Mouse (Mus musculus) midbrain, embryonic 11.5 days (tissue): ENCODE data around the gene Nktr. TPM values are rescaled to one million over a fixed set of nuclear protein-coding genes. Genes with fewer than 3 reads are reported as not detected.

Experiments
- ATAC-seq: fragments of 200-750 bp; cut with Nextera tagmentation; 2 replicates; pipeline ENCODE4 v1.8.0; 2017; ENCODE audit warnings: moderate TSS enrichment, moderate library complexity; ENCODE audit not compliant: low FRiP score
- DNase-seq: peaks from one replicate; pipeline ENCODE4 v3.0.0; 2015; ENCODE audit warnings: low spot score; ENCODE audit errors: missing footprints
- H3K27ac ChIP-seq: fragments of 300-500 bp; sonication (generic); 2 replicates; pipeline ENCODE4 v1.5.1; 2014; ENCODE audit warnings: low read depth, low read length
- H3K27me3 ChIP-seq: fragments of 300-500 bp; sonication (generic); 2 replicates; pipeline ENCODE4 v1.6.1; 2014; ENCODE audit warnings: mild to moderate bottlenecking, low read length, moderate library complexity, mixed read lengths; ENCODE audit not compliant: control insufficient read depth, insufficient read depth
- H3K36me3 ChIP-seq: fragments of 300-500 bp; sonication (generic); 2 replicates; pipeline ENCODE4 v1.6.1; 2014; ENCODE audit warnings: mild to moderate bottlenecking, low read length, moderate library complexity, mixed read lengths; ENCODE audit not compliant: control insufficient read depth, insufficient read depth
- H3K4me1 ChIP-seq: fragments of 300-500 bp; sonication (generic); 2 replicates; pipeline ENCODE4 v1.6.1; 2014; ENCODE audit warnings: low read length; ENCODE audit not compliant: control insufficient read depth, insufficient read depth
- H3K4me2 ChIP-seq: fragments of 300-500 bp; sonication (generic); 2 replicates; pipeline ENCODE4 v1.6.1; 2014; ENCODE audit warnings: mild to moderate bottlenecking, moderate library complexity
- H3K4me3 ChIP-seq: fragments of 300-500 bp; sonication (generic); 2 replicates; pipeline ENCODE4 v1.5.1; 2014; ENCODE audit warnings: low read depth, low read length
- H3K9ac ChIP-seq: fragments of 300-500 bp; sonication (generic); 2 replicates; pipeline ENCODE4 v1.6.1; 2014; ENCODE audit warnings: low read length
- H3K9me3 ChIP-seq: fragments of 300-500 bp; sonication (generic); 2 replicates; pipeline ENCODE4 v1.6.1; 2016; ENCODE audit warnings: low read length; ENCODE audit not compliant: control insufficient read depth
- WGBS: fragments of 180-500 bp; shearing (Covaris S2); extraction: QIAGEN DNeasy Blood & Tissue Kit; methylation state at CpG from one replicate; pipeline ENCODE4 v1.1.7; 2014; 5-methylcytosine and 5-hydroxymethylcytosine counted together
- polyA plus RNA-seq: library from polyadenylated mRNA; unstranded; fragments of >200 nt; fragmentation: Nextera tagmentation; extraction: Ambion mirVana; gene quantifications from 2 replicates; pipeline ENCODE4 v1.2.1, GENCODE M21; 2014

The Nktr gene
- polyA plus RNA-seq, 1 experiment from 2014 or later = 61.6 TPM

DNA sequence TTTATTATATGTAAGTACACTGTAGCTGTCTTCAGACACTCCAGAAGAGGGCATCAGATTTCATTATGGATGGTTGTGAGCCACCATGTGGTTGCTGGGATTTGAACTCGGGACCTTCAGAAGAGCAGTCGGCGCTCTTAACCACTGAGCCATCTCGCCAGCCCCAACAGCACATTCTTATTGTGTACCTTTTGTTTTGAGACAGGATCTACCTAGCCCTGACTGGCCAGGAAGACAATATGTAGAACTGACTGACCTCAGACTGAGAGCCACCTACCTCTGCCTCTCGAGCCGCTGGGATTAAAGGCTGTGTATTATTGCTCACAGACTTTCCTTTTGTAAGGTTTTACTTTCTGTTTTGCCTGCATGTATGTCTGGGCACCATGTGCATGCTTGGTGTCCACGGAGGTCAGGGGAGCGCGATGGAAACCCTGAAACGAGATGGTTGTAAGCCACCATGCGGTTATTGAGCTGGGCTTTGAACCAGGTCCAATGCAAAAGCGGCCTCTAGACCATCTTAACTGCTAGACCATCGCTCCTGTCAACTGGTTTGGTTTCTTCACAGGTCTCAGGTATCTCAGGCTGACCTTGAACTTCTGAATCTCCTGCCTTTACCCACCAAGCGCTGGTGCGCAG, 781 bp upstream of the Nktr start:
- Histone ChIP-seq H3K4me1 (peaks cover 7% of the 10 kb centered on the region), H3K4me3 (peak overlapping the region; percentile 95), H3K9ac (peak overlapping the region; percentile 78), H3K27ac (peak overlapping the region; percentile 88), H3K36me3 (no peaks in the 10 kb centered on the region), H3K4me2 (peak overlapping the region; percentile 65), H3K9me3 (no peaks in the 10 kb centered on the region), H3K27me3 (no peaks in the 10 kb centered on the region)
- DNase-seq (no peak), ATAC-seq (peak; percentile 5)
- WGBS = 67% methylated on average over 15 of the region's 15 CpGs

- Histone ChIP-seq H3K27ac (peak overlapping the region; percentile 89), H3K9ac (peak overlapping the region; percentile 92), H3K4me3 (peak overlapping the region; percentile 95), H3K9me3 (no peaks in the 10 kb centered on the region), H3K4me2 (peak overlapping the region; percentile 95), H3K27me3 (no peaks in the 10 kb centered on the region), H3K36me3 (no peaks in the 10 kb centered on the region), H3K4me1 (peaks cover 7% of the 10 kb centered on the region)
- DNase-seq (peak; percentile 95), ATAC-seq (peak; percentile 83)
- under 1% methylated on average over 67 of the region's 87 CpGs for WGBS
Observed at GRCm38 (mm10) chr9:121719347-121720331, 670 bp downstream of the Nktr start.

- H3K36me3 ChIP-seq = peaks cover 8% of the 10 kb centered on the region; the same call in 1 of the 2 replicates
- WGBS = 90% methylated on average over 6 of the region's 6 CpGs
- ATAC-seq = no peak
Observed at GRCm38 (mm10) chr9:121740490-121740889, 21.5 kb downstream of the Nktr start.

DNA sequence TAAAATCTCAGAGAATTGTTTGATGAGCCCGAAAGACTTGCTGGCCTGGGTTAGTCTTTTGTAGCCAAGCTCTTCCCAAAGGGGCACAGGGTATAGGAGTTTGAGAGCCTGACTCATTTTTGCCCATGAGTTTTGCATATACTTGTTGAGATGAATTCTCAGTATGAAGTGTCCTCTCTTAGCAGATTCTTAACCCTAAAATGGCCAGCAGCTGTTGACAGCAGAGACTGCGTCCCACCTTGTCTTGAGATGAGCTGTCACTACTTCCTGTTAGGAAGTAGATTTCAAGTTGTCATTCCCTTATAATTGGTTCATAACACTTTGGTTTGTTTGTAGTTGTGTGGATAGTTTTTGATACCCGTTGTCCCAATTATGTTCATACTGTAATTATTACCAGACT, 22.2 kb downstream of the Nktr start:
- H3K4me2 ChIP-seq = no peak overlapping the region
- H3K36me3 ChIP-seq = peaks cover 8% of the 10 kb centered on the region; the same call in 1 of the 2 replicates
- H3K27me3 ChIP-seq = no peaks in the 10 kb centered on the region
- WGBS = 92% methylated on average over 3 of the region's 3 CpGs
- H3K4me3 ChIP-seq = no peak overlapping the region
- no peaks in the 10 kb centered on the region for H3K9me3 ChIP-seq
- H3K4me1 ChIP-seq = no peaks in the 10 kb centered on the region
- no peak overlapping the region for H3K9ac ChIP-seq
- DNase-seq (no peak), ATAC-seq (no peak)
- H3K27ac ChIP-seq = no peak overlapping the region

More at GRCm38 (mm10) chr9:121740490-121740889, 21.5 kb downstream of the Nktr start:
- H3K27me3 ChIP-seq = no peaks in the 10 kb centered on the region
- no peak overlapping the region for H3K4me3 ChIP-seq
- no peak overlapping the region for H3K27ac ChIP-seq
- no peak for DNase-seq
- no peaks in the 10 kb centered on the region for H3K9me3 ChIP-seq
- H3K4me2 ChIP-seq = no peak overlapping the region
- no peaks in the 10 kb centered on the region for H3K4me1 ChIP-seq
- H3K9ac ChIP-seq = no peak overlapping the region

- Histone ChIP-seq H3K36me3 (peaks cover 28% of the 10 kb centered on the region), H3K4me3 (no peak overlapping the region)
Observed at GRCm38 (mm10) chr9:121744051-121744450, 25.1 kb downstream of the Nktr start.

DNA sequence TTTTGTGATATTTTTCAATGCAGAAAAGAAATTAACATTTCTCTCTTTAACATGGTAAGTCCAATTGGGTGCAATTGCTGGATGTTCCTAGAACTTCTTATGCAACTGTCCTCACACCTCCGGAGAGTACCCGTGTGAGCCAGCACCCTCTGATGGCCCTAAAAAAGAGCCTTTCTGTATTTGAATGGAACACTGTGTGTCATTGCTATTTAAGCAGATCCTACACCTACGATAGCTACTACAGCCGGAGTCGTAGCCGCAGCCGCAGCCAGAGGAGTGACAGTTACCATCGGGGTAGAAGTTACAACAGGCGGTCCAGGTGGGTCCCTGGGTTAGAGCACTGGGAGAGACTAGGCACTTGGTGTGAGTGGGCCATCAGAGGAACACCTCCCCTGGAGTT, 33.8 kb downstream of the Nktr start:
- Histone ChIP-seq H3K27ac (no peak overlapping the region), H3K27me3 (no peaks in the 10 kb centered on the region), H3K9me3 (no peaks in the 10 kb centered on the region), H3K4me3 (no peak overlapping the region), H3K9ac (no peak overlapping the region), H3K4me1 (no peaks in the 10 kb centered on the region), H3K4me2 (no peak overlapping the region), H3K36me3 (peaks cover 41% of the 10 kb centered on the region)
- no peak for ATAC-seq
- WGBS = 97% methylated on average over 9 of the region's 9 CpGs
- no peak for DNase-seq

More at GRCm38 (mm10) chr9:121744051-121744450, 25.1 kb downstream of the Nktr start:
- 94% methylated on average over 8 of the region's 8 CpGs for WGBS
- ATAC-seq (no peak), DNase-seq (no peak)
- Histone ChIP-seq H3K27me3 (no peaks in the 10 kb centered on the region), H3K4me2 (no peak overlapping the region), H3K4me1 (no peaks in the 10 kb centered on the region), H3K27ac (no peak overlapping the region), H3K9ac (no peak overlapping the region), H3K9me3 (no peaks in the 10 kb centered on the region)

GRCm38 (mm10) chr9:121754624-121755023, 35.7 kb downstream of the Nktr start:
- H3K27ac ChIP-seq = no peak overlapping the region
- no peak overlapping the region for H3K4me2 ChIP-seq
- WGBS = 91% methylated on average over 3 of the region's 3 CpGs
- H3K27me3 ChIP-seq = no peaks in the 10 kb centered on the region
- no peak for DNase-seq
- no peak overlapping the region for H3K9ac ChIP-seq
- no peak for ATAC-seq
- no peaks in the 10 kb centered on the region for H3K9me3 ChIP-seq
- H3K4me1 ChIP-seq = peaks cover 11% of the 10 kb centered on the region
- H3K36me3 ChIP-seq = peaks cover 30% of the 10 kb centered on the region
- H3K4me3 ChIP-seq = no peak overlapping the region

- DNase-seq (no peak), ATAC-seq (no peak)
- H3K4me3 ChIP-seq = no peak overlapping the region
- no peaks in the 10 kb centered on the region for H3K27me3 ChIP-seq
- no peak overlapping the region for H3K9ac ChIP-seq
- peaks cover 22% of the 10 kb centered on the region for H3K36me3 ChIP-seq
- no peaks in the 10 kb centered on the region for H3K9me3 ChIP-seq
- H3K27ac ChIP-seq = no peak overlapping the region
- H3K4me1 ChIP-seq = peaks cover 22% of the 10 kb centered on the region
- H3K4me2 ChIP-seq = no peak overlapping the region
- 86% methylated on average over 3 of the region's 3 CpGs for WGBS
Observed at GRCm38 (mm10) chr9:121756785-121757184, 37.8 kb downstream of the Nktr start.

DNA sequence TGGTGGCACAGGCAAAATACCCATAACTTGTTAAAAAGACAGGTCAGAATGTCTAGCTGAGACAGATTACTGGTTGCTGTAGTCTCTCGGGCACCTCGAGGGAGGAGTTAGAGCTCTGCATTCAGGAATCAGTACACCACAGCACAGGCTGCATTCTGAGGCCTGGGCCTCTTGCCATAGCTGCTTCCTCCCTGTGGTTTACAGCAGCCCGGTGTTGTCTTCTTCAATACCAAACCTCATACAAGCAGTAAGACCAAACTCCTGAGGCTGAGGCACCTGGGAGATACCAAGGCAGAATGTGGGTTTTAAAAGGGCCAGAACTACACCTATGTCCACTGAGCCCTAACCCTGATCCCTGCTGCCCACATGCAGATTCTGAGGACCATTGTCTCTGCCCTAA, 38.5 kb downstream of the Nktr start:
- WGBS = 82% methylated on average over 3 of the region's 3 CpGs

More for the DNA sequence above, 38.5 kb downstream of the Nktr start:
- no peaks in the 10 kb centered on the region for H3K9me3 ChIP-seq
- ATAC-seq (no peak), DNase-seq (peak; percentile 89)
- H3K27ac ChIP-seq = no peak overlapping the region
- H3K36me3 ChIP-seq = peaks cover 17% of the 10 kb centered on the region
- no peak overlapping the region for H3K9ac ChIP-seq
- H3K27me3 ChIP-seq = no peaks in the 10 kb centered on the region
- peaks cover 24% of the 10 kb centered on the region for H3K4me1 ChIP-seq
- no peak overlapping the region for H3K4me2 ChIP-seq
- H3K4me3 ChIP-seq = no peak overlapping the region
